Comparison of ENCODE assay signal across 9 mouse cellular contexts in genomic region chr14:20672990-20673389, GRCm38 (mm10). TPM values are rescaled to one million over a fixed set of nuclear protein-coding genes. Genes with fewer than 3 reads are reported as not detected.
DNase-seq lines count a peak whose midpoint lies in the region; ATAC-seq and TF ChIP-seq lines count a peak whose summit lies in the region.
"Had no signal": no experiment of that assay in that cellular context is flagged by ENCODE, and none has a peak within 500 bp of the region (broad histone marks: within the 10 kb centered on the region; RNA-seq: fewer than 3 reads in every experiment).

No protein-coding gene starts in this region.

- ATAC-seq in forebrain, embryonic 16.5 days: no peak
- no peak for ATAC-seq in embryonic facial prominence, embryonic 15.5 days (ENCODE audit: insufficient number of reproducible peaks, low FRiP score, low TSS enrichment, low read depth)
- no peak for ATAC-seq in limb, embryonic 14.5 days (ENCODE audit: low FRiP score, low read depth)

- peak; percentile 37 for DNase-seq in forebrain, embryonic 10.5 days (ENCODE audit: extremely low spot score, low spot score)
- DNase-seq in testis, postnatal 10 days (ENCODE audit: low spot score): peak; percentile 67
- DNase-seq in testis, postnatal 14 days (ENCODE audit: low spot score): no peak
- no peak for DNase-seq in limb, embryonic 14.5 days (ENCODE audit: low spot score)
- peak; percentile 67 for DNase-seq in splenic B cell, adult 2 months (ENCODE audit: low read depth, low spot score)
- no peak for DNase-seq in frontal cortex, postnatal 25 days (ENCODE audit: low spot score in 2 of 2)

- no peak overlapping the region for H3K27ac ChIP-seq in forebrain, embryonic 10.5 days
- no peak overlapping the region for H3K27ac ChIP-seq in forebrain, embryonic 16.5 days (ENCODE audit: low read length)
- 0 out of 2 replicates have a peak overlapping the region, but pooled peaks have one; percentile 39 for H3K27ac ChIP-seq in embryonic facial prominence, embryonic 15.5 days (replicated peaks)
- no peak overlapping the region for H3K27ac ChIP-seq in limb, embryonic 14.5 days (replicated peaks; ENCODE audit: low read depth, low read length)
- H3K27ac ChIP-seq: neural tube, embryonic 12.5 days had no signal

- H3K9ac ChIP-seq in forebrain, embryonic 16.5 days (replicated peaks; ENCODE audit: low read depth, low read length): no peak overlapping the region
- no peak overlapping the region for H3K9ac ChIP-seq in embryonic facial prominence, embryonic 15.5 days
- H3K9ac ChIP-seq in limb, embryonic 14.5 days (ENCODE audit: low read depth, low read length, severe bottlenecking): no peak overlapping the region

- no peak overlapping the region; the same call in 1 of the 2 replicates for H3K4me2 ChIP-seq in forebrain, embryonic 16.5 days (ENCODE audit: low read length)
- no peak overlapping the region for H3K4me2 ChIP-seq in embryonic facial prominence, embryonic 15.5 days (replicated peaks)
- H3K4me2 ChIP-seq in limb, embryonic 14.5 days (replicated peaks; ENCODE audit: low read depth, low read length, severe bottlenecking): peak overlapping the region; percentile 86; the same call in 1 of the 2 replicates

- H3K4me3 ChIP-seq in forebrain, embryonic 10.5 days: peak overlapping the region; percentile 86; the same call in 1 of the 2 replicates
- no peak overlapping the region for H3K4me3 ChIP-seq in forebrain, embryonic 16.5 days (replicated peaks; ENCODE audit: low read length)
- no peak overlapping the region for H3K4me3 ChIP-seq in embryonic facial prominence, embryonic 15.5 days (replicated peaks)
- H3K4me3 ChIP-seq in limb, embryonic 14.5 days (replicated peaks; ENCODE audit: low read length): 0 out of 2 replicates have a peak overlapping the region, but pooled peaks have one; percentile 3

- no peaks in the 10 kb centered on the region for H3K9me3 ChIP-seq in forebrain, embryonic 10.5 days
- no peaks in the 10 kb centered on the region for H3K9me3 ChIP-seq in forebrain, embryonic 16.5 days (ENCODE audit: control insufficient read depth, low read length)
- H3K9me3 ChIP-seq in embryonic facial prominence, embryonic 15.5 days (replicated peaks): no peaks in the 10 kb centered on the region
- H3K9me3 ChIP-seq in limb, embryonic 14.5 days (ENCODE audit: control insufficient read depth, low read length): no peaks in the 10 kb centered on the region
- H3K9me3 ChIP-seq: neural tube, embryonic 12.5 days had no signal

- peaks cover 26% of the 10 kb centered on the region for H3K36me3 ChIP-seq in forebrain, embryonic 10.5 days (replicated peaks)
- peaks cover 14% of the 10 kb centered on the region; the same call in 1 of the 2 replicates for H3K36me3 ChIP-seq in forebrain, embryonic 16.5 days (ENCODE audit: control insufficient read depth, insufficient read depth)
- H3K36me3 ChIP-seq in embryonic facial prominence, embryonic 15.5 days: peaks cover 23% of the 10 kb centered on the region
- peaks cover 24% of the 10 kb centered on the region for H3K36me3 ChIP-seq in limb, embryonic 14.5 days (ENCODE audit: control insufficient read depth, insufficient read depth, low read length)
- H3K36me3 ChIP-seq in splenic B cell, adult 2 months (ENCODE audit: control insufficient read depth, insufficient read depth, low read length, poor library complexity, severe bottlenecking): no peaks in the 10 kb centered on the region; the same call in 1 of the 2 replicates

- TF ChIP-seq POLR2A in limb, embryonic 14.5 days (IDR thresholded peaks at IDR 0.05; ENCODE audit: borderline replicate concordance, extremely low read depth, insufficient read depth, insufficient read length): no peak

- peaks cover 14% of the 10 kb centered on the region; the same call in 1 of the 2 replicates for H3K27me3 ChIP-seq in forebrain, embryonic 10.5 days (ENCODE audit: poor library complexity, severe bottlenecking)
- peaks cover 6% of the 10 kb centered on the region for H3K27me3 ChIP-seq in forebrain, embryonic 16.5 days (replicated peaks; ENCODE audit: control insufficient read depth, insufficient read depth, low read length)
- no peaks in the 10 kb centered on the region; the same call in 1 of the 2 replicates for H3K27me3 ChIP-seq in embryonic facial prominence, embryonic 15.5 days
- H3K27me3 ChIP-seq in limb, embryonic 14.5 days (ENCODE audit: control insufficient read depth, insufficient read depth, low read length): no peaks in the 10 kb centered on the region
- H3K27me3 ChIP-seq in splenic B cell, adult 2 months (ENCODE audit: control insufficient read depth, insufficient read depth, low read length, poor library complexity, severe bottlenecking): no peaks in the 10 kb centered on the region

- 91% methylated on average over 2 of the region's 2 CpGs for WGBS in forebrain, embryonic 10.5 days
- WGBS in forebrain, embryonic 16.5 days: 92% methylated on average over 2 of the region's 2 CpGs
- 92% methylated on average over 2 of the region's 2 CpGs for WGBS in embryonic facial prominence, embryonic 15.5 days
- 91% methylated on average over 2 of the region's 2 CpGs for WGBS in limb, embryonic 14.5 days

- peaks cover 18% of the 10 kb centered on the region for H3K4me1 ChIP-seq in forebrain, embryonic 10.5 days
- H3K4me1 ChIP-seq in forebrain, embryonic 16.5 days (replicated peaks; ENCODE audit: control insufficient read depth, insufficient read depth, low read length): peaks cover 15% of the 10 kb centered on the region
- H3K4me1 ChIP-seq in embryonic facial prominence, embryonic 15.5 days: peaks cover 10% of the 10 kb centered on the region
- H3K4me1 ChIP-seq in limb, embryonic 14.5 days (ENCODE audit: control insufficient read depth, insufficient read depth, low read length): peaks cover 12% of the 10 kb centered on the region

RNA-seq across cellular contexts. Expression of gene Sec24c, which starts 1.1 kb away (rescaled TPM):
- 101 and 105 TPM in 2 replicates for polyA plus RNA-seq in forebrain, embryonic 10.5 days (2016; fragmentation: Nextera tagmentation; extraction: Ambion mirVana)
- polyA plus RNA-seq in forebrain, embryonic 16.5 days (2015; fragmentation: Nextera tagmentation; extraction: Ambion mirVana): 96.8 and 101 TPM in 2 replicates
- 86.8 and 92.5 TPM in 2 replicates for polyA plus RNA-seq in embryonic facial prominence, embryonic 15.5 days (2015; fragmentation: Nextera tagmentation; extraction: Ambion mirVana)
- 149 and 207 TPM in 2 replicates for polyA plus RNA-seq in limb, embryonic 14.5 days (2012; rRNA removed)
- polyA plus RNA-seq in limb, embryonic 14.5 days (2014; fragmentation: Nextera tagmentation; extraction: Ambion mirVana): 77.2 and 84.0 TPM in 2 replicates

RNA-seq across cellular contexts. Expression of gene Synpo2l, which starts 4.8 kb away (rescaled TPM):
- polyA plus RNA-seq in forebrain, embryonic 10.5 days (2016; fragmentation: Nextera tagmentation; extraction: Ambion mirVana): 0.22 and 0.25 TPM in 2 replicates
- polyA plus RNA-seq in forebrain, embryonic 16.5 days (2015; fragmentation: Nextera tagmentation; extraction: Ambion mirVana): 0.12 and 0.14 TPM in 2 replicates
- polyA plus RNA-seq in embryonic facial prominence, embryonic 15.5 days (2015; fragmentation: Nextera tagmentation; extraction: Ambion mirVana): 30.1 and 37.7 TPM in 2 replicates
- 25.4 and 27.1 TPM in 2 replicates for polyA plus RNA-seq in limb, embryonic 14.5 days (2012; rRNA removed)
- polyA plus RNA-seq in limb, embryonic 14.5 days (2014; fragmentation: Nextera tagmentation; extraction: Ambion mirVana): 25.2 and 31.5 TPM in 2 replicates

RNA-seq across cellular contexts. Expression of gene Myoz1, which starts 16.6 kb away (rescaled TPM):
- 0.12 and 0.15 TPM in 2 replicates for polyA plus RNA-seq in forebrain, embryonic 10.5 days (2016; fragmentation: Nextera tagmentation; extraction: Ambion mirVana)
- polyA plus RNA-seq in forebrain, embryonic 16.5 days (2015; fragmentation: Nextera tagmentation; extraction: Ambion mirVana): 0.31 TPM in 1 of 2 replicates, not detected in the other
- polyA plus RNA-seq in embryonic facial prominence, embryonic 15.5 days (2015; fragmentation: Nextera tagmentation; extraction: Ambion mirVana): 7.0 and 9.7 TPM in 2 replicates
- 6.9 and 8.5 TPM in 2 replicates for polyA plus RNA-seq in limb, embryonic 14.5 days (2012; rRNA removed)
- polyA plus RNA-seq in limb, embryonic 14.5 days (2014; fragmentation: Nextera tagmentation; extraction: Ambion mirVana): 3.8 and 9.7 TPM in 2 replicates

RNA-seq across cellular contexts. Expression of gene Fut11, which starts 21.8 kb away (rescaled TPM):
- 15.7 and 16.0 TPM in 2 replicates for polyA plus RNA-seq in forebrain, embryonic 10.5 days (2016; fragmentation: Nextera tagmentation; extraction: Ambion mirVana)
- polyA plus RNA-seq in forebrain, embryonic 16.5 days (2015; fragmentation: Nextera tagmentation; extraction: Ambion mirVana): 21.6 and 23.3 TPM in 2 replicates
- polyA plus RNA-seq in embryonic facial prominence, embryonic 15.5 days (2015; fragmentation: Nextera tagmentation; extraction: Ambion mirVana): 32.3 and 34.2 TPM in 2 replicates
- 22.6 and 26.7 TPM in 2 replicates for polyA plus RNA-seq in limb, embryonic 14.5 days (2012; rRNA removed)
- polyA plus RNA-seq in limb, embryonic 14.5 days (2014; fragmentation: Nextera tagmentation; extraction: Ambion mirVana): 26.9 and 29.2 TPM in 2 replicates

RNA-seq across cellular contexts. Expression of gene Chchd1, which starts 29.8 kb away (rescaled TPM):
- 252 and 261 TPM in 2 replicates for polyA plus RNA-seq in forebrain, embryonic 10.5 days (2016; fragmentation: Nextera tagmentation; extraction: Ambion mirVana)
- 175 and 187 TPM in 2 replicates for polyA plus RNA-seq in forebrain, embryonic 16.5 days (2015; fragmentation: Nextera tagmentation; extraction: Ambion mirVana)
- polyA plus RNA-seq in embryonic facial prominence, embryonic 15.5 days (2015; fragmentation: Nextera tagmentation; extraction: Ambion mirVana): 166 and 171 TPM in 2 replicates
- 62.8 and 131 TPM in 2 replicates for polyA plus RNA-seq in limb, embryonic 14.5 days (2012; rRNA removed)
- 187 and 202 TPM in 2 replicates for polyA plus RNA-seq in limb, embryonic 14.5 days (2014; fragmentation: Nextera tagmentation; extraction: Ambion mirVana)

Comparison
In these comparisons a context has a peak if more than half of its experiments do, and no peak if none do; other contexts are left out.
1. DNase-seq: peak in forebrain, embryonic 10.5 days (single experiment), testis, postnatal 10 days (single experiment) and splenic B cell, adult 2 months (single experiment); none in testis, postnatal 14 days (single experiment), limb, embryonic 14.5 days (single experiment) and frontal cortex, postnatal 25 days (0 of 2).
2. H3K4me3 ChIP-seq: peak in forebrain, embryonic 10.5 days (single experiment) and limb, embryonic 14.5 days (single experiment); none in forebrain, embryonic 16.5 days (single experiment) and embryonic facial prominence, embryonic 15.5 days (single experiment).
3. RNA of gene Synpo2l, which starts 4.8 kb away (polyA plus RNA-seq): 25.2 to 31.5 TPM in limb, embryonic 14.5 days and 30.1 to 37.7 TPM in embryonic facial prominence, embryonic 15.5 days; 0.22 to 0.25 TPM in forebrain, embryonic 10.5 days and 0.12 to 0.14 TPM in forebrain, embryonic 16.5 days; every median in the first group is over 10 times any median in the second.